Mouse (Mus musculus) embryonic fibroblast, embryonic 13.5 days (primary cell): ENCODE measurements around the gene AL732309.1.

Source experiments
- CTCF ChIP-seq: IDR thresholded peaks from 2 replicates; pipeline ENCODE4 v1.5.1; 2011; ENCODE audit warnings: mild to moderate bottlenecking, control low read depth, low read length, moderate library complexity, borderline replicate concordance; ENCODE audit not compliant: insufficient read depth
- POLR2A ChIP-seq: IDR thresholded peaks from 2 replicates; pipeline ENCODE4 v1.6.1; 2011; ENCODE audit warnings: low read depth, mild to moderate bottlenecking, control low read depth, low read length, moderate library complexity

DNA sequence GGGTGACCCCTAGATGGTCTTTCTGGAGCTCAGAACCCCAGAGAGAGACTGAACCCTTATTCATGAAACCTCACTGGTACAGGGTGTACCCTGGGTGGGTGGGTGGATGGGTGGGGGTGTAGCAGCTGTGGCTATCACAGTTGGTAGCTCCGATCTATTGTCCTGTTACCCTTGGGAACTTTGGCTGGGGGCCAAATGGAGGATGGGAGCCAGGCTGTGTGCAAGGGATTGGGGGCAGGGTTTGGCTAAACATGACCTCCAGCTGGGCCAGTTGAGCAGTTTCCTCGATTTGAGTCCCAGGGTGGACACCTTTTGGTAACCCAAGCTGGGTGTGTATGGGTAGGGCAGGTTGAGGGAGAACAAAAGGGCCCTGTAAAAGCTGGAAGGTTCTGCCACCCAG, 20.1 kb upstream of the AL732309.1 start:
- no peak for TF ChIP-seq POLR2A
- TF ChIP-seq CTCF: no peak
